Comparison of ENCODE assay signal across 9 mouse cellular contexts in genomic region chr2:149829955-149830535, GRCm38 (mm10). TPM values are rescaled to one million over a fixed set of nuclear protein-coding genes. Genes with fewer than 3 reads are reported as not detected.
DNase-seq lines count a peak whose midpoint lies in the region; ATAC-seq and TF ChIP-seq lines count a peak whose summit lies in the region.
"Had no signal": no experiment of that assay in that cellular context is flagged by ENCODE, and none has a peak within 500 bp of the region (broad histone marks: within the 10 kb centered on the region; RNA-seq: fewer than 3 reads in every experiment).

No protein-coding gene starts in this region.

- TF ChIP-seq CTCF in gastrocnemius, adult 2 months (IDR thresholded peaks at IDR 0.05) = no peak
- no peak for TF ChIP-seq CTCF in ES-Bruce4 (IDR thresholded peaks at IDR 0.05; ENCODE audit: low read depth, low read length)

- H3K36me3 ChIP-seq in ES-Bruce4 (ENCODE audit: control insufficient read depth, insufficient read depth, low read length, poor library complexity, severe bottlenecking) = no peaks in the 10 kb centered on the region
- H3K36me3 ChIP-seq in embryonic facial prominence, embryonic 10.5 days (replicated peaks) = no peaks in the 10 kb centered on the region
- no peaks in the 10 kb centered on the region for H3K36me3 ChIP-seq in intestine, embryonic 14.5 days (ENCODE audit: control insufficient read depth, insufficient read depth, low read length)
- H3K36me3 ChIP-seq in neural tube, embryonic 15.5 days = no peaks in the 10 kb centered on the region

- no peak; the same call in 1 of the 2 replicates for ATAC-seq in intestine, embryonic 14.5 days (replicated peaks; ENCODE audit: low FRiP score, low TSS enrichment, low read depth)
- ATAC-seq in neural tube, embryonic 15.5 days (ENCODE audit: low FRiP score) = peak; percentile 38; the same call in 1 of the 2 replicates

- no peaks in the 10 kb centered on the region for H3K4me1 ChIP-seq in ES-Bruce4 (ENCODE audit: control insufficient read depth, insufficient read depth, low read length)
- peaks cover 25% of the 10 kb centered on the region for H3K4me1 ChIP-seq in embryonic facial prominence, embryonic 10.5 days
- H3K4me1 ChIP-seq in intestine, embryonic 14.5 days (replicated peaks; ENCODE audit: control insufficient read depth, insufficient read depth, low read length) = 0 out of 2 replicates have a peak, but pooled peaks cover 5% of the 10 kb centered on the region
- peaks cover 30% of the 10 kb centered on the region for H3K4me1 ChIP-seq in neural tube, embryonic 15.5 days

- intact Hi-C loops in gastrocnemius, adult 2 months (cut with DNase I) = no loop called here
- intact Hi-C loops in gastrocnemius, postnatal 36 days (cut with DNase I) = no loop called here

- H3K4me2 ChIP-seq in intestine, embryonic 14.5 days (ENCODE audit: low read length) = peak overlapping the region; percentile 91
- H3K4me2 ChIP-seq in neural tube, embryonic 15.5 days = peak overlapping the region; percentile 92

- H3K27ac ChIP-seq in gastrocnemius, adult 2 months = no peak overlapping the region
- H3K27ac ChIP-seq in ES-Bruce4 (ENCODE audit: insufficient read depth, low read length) = no peak overlapping the region
- H3K27ac ChIP-seq in embryonic facial prominence, embryonic 10.5 days (replicated peaks) = peak overlapping the region; percentile 76; the same call in 1 of the 2 replicates
- H3K27ac ChIP-seq in intestine, embryonic 14.5 days (ENCODE audit: low read depth) = no peak overlapping the region
- peak overlapping the region; percentile 82 for H3K27ac ChIP-seq in neural tube, embryonic 15.5 days (replicated peaks)

- TF ChIP-seq POLR2A in ES-Bruce4 (IDR thresholded peaks at IDR 0.05; ENCODE audit: insufficient read depth, low read length) = no peak

- peaks cover 4% of the 10 kb centered on the region for H3K27me3 ChIP-seq in ES-Bruce4 (ENCODE audit: control insufficient read depth, insufficient read depth, low read length, poor library complexity, severe bottlenecking)
- H3K27me3 ChIP-seq in embryonic facial prominence, embryonic 10.5 days (replicated peaks; ENCODE audit: low read depth, poor library complexity, severe bottlenecking) = peaks cover 65% of the 10 kb centered on the region
- H3K27me3 ChIP-seq in intestine, embryonic 14.5 days (replicated peaks; ENCODE audit: control insufficient read depth, insufficient read depth, low read length) = peaks cover 47% of the 10 kb centered on the region
- H3K27me3 ChIP-seq in neural tube, embryonic 15.5 days (replicated peaks) = peaks cover 6% of the 10 kb centered on the region

- peak overlapping the region; percentile 70 for H3K9ac ChIP-seq in ES-Bruce4 (ENCODE audit: low read depth, poor library complexity, severe bottlenecking)
- peak overlapping the region; percentile 46 for H3K9ac ChIP-seq in intestine, embryonic 14.5 days (ENCODE audit: low read length)
- peak overlapping the region; percentile 67 for H3K9ac ChIP-seq in neural tube, embryonic 15.5 days (replicated peaks)

- H3K9me3 ChIP-seq in ES-Bruce4 (replicated peaks; ENCODE audit: control insufficient read depth, insufficient read depth, low read length, poor library complexity, severe bottlenecking) = no peaks in the 10 kb centered on the region
- H3K9me3 ChIP-seq in embryonic facial prominence, embryonic 10.5 days = no peaks in the 10 kb centered on the region
- no peaks in the 10 kb centered on the region for H3K9me3 ChIP-seq in intestine, embryonic 14.5 days (ENCODE audit: control insufficient read depth, low read length)
- no peaks in the 10 kb centered on the region for H3K9me3 ChIP-seq in neural tube, embryonic 15.5 days (replicated peaks)

- DNase-seq in gastrocnemius, adult 2 months = no peak
- DNase-seq in gastrocnemius, postnatal 36 days = no peak
- DNase-seq in embryonic facial prominence, embryonic 10.5 days (ENCODE audit: low spot score) = no peak
- peak; percentile 57 for DNase-seq in intestine, embryonic 14.5 days (ENCODE audit: low spot score)
- no peak for DNase-seq in urinary bladder, postnatal 10 days (ENCODE audit: low spot score)
- DNase-seq in adrenal gland, adult 8-10 months = no peak

- under 1% methylated on average over 26 of the region's 26 CpGs for WGBS in embryonic facial prominence, embryonic 10.5 days
- 2% methylated on average over 26 of the region's 26 CpGs for WGBS in intestine, embryonic 14.5 days
- 1% methylated on average over 26 of the region's 26 CpGs for WGBS in neural tube, embryonic 15.5 days

- no peak for TF ChIP-seq EP300 in ES-Bruce4 (IDR thresholded peaks at IDR 0.05; ENCODE audit: insufficient read depth, low read depth, low read length)

- H3K4me3 ChIP-seq in gastrocnemius, adult 2 months = peak overlapping the region; percentile 58
- peak overlapping the region; percentile 76 for H3K4me3 ChIP-seq in ES-Bruce4 (ENCODE audit: low read depth, low read length)
- peak overlapping the region; percentile 72 for H3K4me3 ChIP-seq in embryonic facial prominence, embryonic 10.5 days
- peak overlapping the region; percentile 50 for H3K4me3 ChIP-seq in intestine, embryonic 14.5 days (ENCODE audit: low read depth, low read length)
- peak overlapping the region; percentile 66 for H3K4me3 ChIP-seq in neural tube, embryonic 15.5 days (replicated peaks)

RNA-seq across cellular contexts. Expression of gene C530025M09Rik, which starts 1.0 kb away (rescaled TPM):
- not detected for total RNA-seq in gastrocnemius, adult 2 months (2021)
- not detected for total RNA-seq in gastrocnemius, postnatal 36 days (2021)
- polyA plus RNA-seq in ES-Bruce4 (2011; ENCODE audit: insufficient read depth, insufficient read length, low read depth, missing spikeins) = not detected in 2 replicates
- polyA plus RNA-seq in embryonic facial prominence, embryonic 10.5 days (2016; fragmentation: Nextera tagmentation; extraction: Ambion mirVana) = not detected in 2 replicates
- polyA plus RNA-seq in intestine, embryonic 14.5 days (2014; fragmentation: Nextera tagmentation; extraction: Ambion mirVana) = not detected in 2 replicates
- 3.8 and 4.7 TPM in 2 replicates for polyA plus RNA-seq in neural tube, embryonic 15.5 days (2015; fragmentation: Nextera tagmentation; extraction: Ambion mirVana)
- total RNA-seq in adrenal gland, adult 8-10 months (2022) = not detected
- polyA plus RNA-seq: C2C12 had no signal

RNA-seq across cellular contexts. Expression of gene Syndig1, which starts 1.0 kb away (rescaled TPM):
- total RNA-seq in gastrocnemius, adult 2 months (2021) = not detected
- total RNA-seq in gastrocnemius, postnatal 36 days (2021) = not detected
- 0.55 and 0.58 TPM in 2 replicates for polyA plus RNA-seq in ES-Bruce4 (2011; ENCODE audit: insufficient read depth, insufficient read length, low read depth, missing spikeins)
- 0.93 and 2.4 TPM in 2 replicates for polyA plus RNA-seq in embryonic facial prominence, embryonic 10.5 days (2016; fragmentation: Nextera tagmentation; extraction: Ambion mirVana)
- polyA plus RNA-seq in intestine, embryonic 14.5 days (2014; fragmentation: Nextera tagmentation; extraction: Ambion mirVana) = 9.8 and 11.4 TPM in 2 replicates
- polyA plus RNA-seq in neural tube, embryonic 15.5 days (2015; fragmentation: Nextera tagmentation; extraction: Ambion mirVana) = 73.2 and 77.9 TPM in 2 replicates
- total RNA-seq in adrenal gland, adult 8-10 months (2022) = 1 to 10 TPM in 2 of 4 experiments, under 1 TPM in 2; 0.49 to 2.8 (median 1.5) TPM
- polyA plus RNA-seq: C2C12 had no signal

Comparison
In these comparisons a context has a peak if more than half of its experiments do, and no peak if none do; other contexts are left out.
1. H3K27ac ChIP-seq: peak in embryonic facial prominence, embryonic 10.5 days (single experiment) and neural tube, embryonic 15.5 days (single experiment); none in gastrocnemius, adult 2 months (single experiment), ES-Bruce4 (single experiment) and intestine, embryonic 14.5 days (single experiment).
2. Peak in every context shown above with its lines, with median percentiles within 50 percentile points of each other: H3K4me3 ChIP-seq and H3K9ac ChIP-seq.